Mouse (Mus musculus): ENCODE results near the gene Mrpl11. TPM values are rescaled to one million over a fixed set of nuclear protein-coding genes. Genes with fewer than 3 reads are reported as not detected.

Gene Mrpl11
- 85.2 and 101 TPM in 2 replicates for polyA plus RNA-seq (2015; fragmentation: Nextera tagmentation; extraction: Ambion mirVana)

DNA sequence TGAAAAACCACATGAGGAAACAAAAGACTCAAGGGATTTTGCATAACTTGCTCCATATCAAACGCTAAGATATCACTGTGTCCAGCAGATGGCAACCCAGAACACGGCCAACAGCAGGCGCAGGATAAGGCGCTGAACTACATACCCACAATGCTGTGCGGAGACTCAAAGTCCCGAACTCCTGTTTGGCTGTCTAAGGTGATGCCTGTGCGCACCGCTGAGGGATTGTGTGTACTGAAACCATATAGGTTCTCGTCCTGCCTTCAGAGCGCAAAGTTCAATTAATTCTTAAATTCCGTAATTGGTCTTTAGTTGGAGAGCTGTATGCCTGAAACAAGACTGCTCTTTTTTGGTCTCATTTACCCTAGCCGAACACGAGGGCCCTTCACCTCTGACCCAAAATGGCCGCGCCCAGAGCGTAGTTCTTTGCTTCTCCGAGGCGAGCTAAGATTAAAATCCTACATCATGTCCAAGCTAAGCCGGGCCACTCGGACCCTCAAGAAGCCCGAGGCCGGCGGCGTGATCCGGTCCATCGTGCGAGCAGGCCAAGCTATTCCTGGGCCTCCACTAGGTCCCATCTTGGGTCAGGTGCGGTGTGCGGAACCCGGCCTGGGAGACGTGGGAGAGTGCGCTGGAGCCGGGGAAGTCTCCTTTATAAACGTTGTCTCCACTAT lies at the start of gene Mrpl11:
Mrpl11 (plus strand) TSS at position 220 of the 674 bp plus-strand sequence.
- peak within 1 kb of the TSS; percentile 91 for H3K9ac ChIP-seq
- ATAC-seq (ENCODE audit: extremely low read depth, insufficient number of reproducible peaks, low FRiP score, low TSS enrichment): peak; percentile 82
- H3K9me3 ChIP-seq: no peaks in the 10 kb centered on the region
- H3K4me3 ChIP-seq: peak within 1 kb of the TSS; percentile 83
- H3K27me3 ChIP-seq (replicated peaks): peaks cover 8% of the 10 kb centered on the region
- under 1% methylated on average over 34 of the region's 34 CpGs for WGBS
- peak within 1 kb of the TSS; percentile 80 for H3K27ac ChIP-seq (replicated peaks)
- peaks cover 33% of the 10 kb centered on the region for H3K36me3 ChIP-seq
- H3K4me2 ChIP-seq: peak within 1 kb of the TSS; percentile 79
- peaks cover 14% of the 10 kb centered on the region for H3K4me1 ChIP-seq

DNA sequence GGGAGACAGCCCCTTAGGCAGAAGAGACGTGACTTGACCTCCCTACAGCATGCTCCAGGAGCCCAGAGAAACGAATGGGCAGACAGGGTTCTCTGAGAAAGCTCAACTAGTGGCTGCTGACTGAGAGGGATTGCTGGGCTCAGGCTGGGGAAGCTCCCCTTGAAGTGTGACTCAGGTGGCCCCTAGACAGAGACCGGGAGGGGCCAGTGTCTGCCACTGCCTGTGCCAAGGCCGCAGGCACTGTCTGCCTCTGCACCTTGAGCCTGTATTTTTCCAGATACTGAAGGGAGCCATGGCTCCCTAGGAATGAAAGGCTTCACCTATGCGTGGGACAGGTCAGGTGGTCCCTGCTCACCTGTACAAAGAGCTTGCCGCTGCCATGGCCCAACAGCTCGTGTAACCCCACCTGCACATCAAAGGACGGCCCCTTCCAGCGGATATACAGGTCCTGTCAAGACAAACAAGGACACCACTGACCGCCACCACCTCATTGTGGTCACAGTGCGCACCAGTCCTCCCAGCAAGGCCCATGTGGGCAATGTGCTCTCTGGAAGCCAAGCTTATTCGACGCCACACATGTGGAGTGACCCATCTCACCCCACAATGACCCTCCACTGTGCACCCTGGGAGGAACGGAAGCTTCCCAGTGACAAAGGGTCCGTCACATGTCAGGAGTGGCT lies 45.9 kb upstream of the Mrpl11 start:
- Histone ChIP-seq H3K9ac (no peak overlapping the region), H3K4me1 (no peaks in the 10 kb centered on the region), H3K27ac (replicated peaks) (no peak overlapping the region), H3K4me3 (no peak overlapping the region), H3K36me3 (peaks cover 100% of the 10 kb centered on the region), H3K27me3 (replicated peaks) (no peaks in the 10 kb centered on the region), H3K4me2 (no peak overlapping the region), H3K9me3 (no peaks in the 10 kb centered on the region)
- ATAC-seq (ENCODE audit: extremely low read depth, insufficient number of reproducible peaks, low FRiP score, low TSS enrichment): no peak
- 89% methylated on average over 15 of the region's 15 CpGs for WGBS

DNA sequence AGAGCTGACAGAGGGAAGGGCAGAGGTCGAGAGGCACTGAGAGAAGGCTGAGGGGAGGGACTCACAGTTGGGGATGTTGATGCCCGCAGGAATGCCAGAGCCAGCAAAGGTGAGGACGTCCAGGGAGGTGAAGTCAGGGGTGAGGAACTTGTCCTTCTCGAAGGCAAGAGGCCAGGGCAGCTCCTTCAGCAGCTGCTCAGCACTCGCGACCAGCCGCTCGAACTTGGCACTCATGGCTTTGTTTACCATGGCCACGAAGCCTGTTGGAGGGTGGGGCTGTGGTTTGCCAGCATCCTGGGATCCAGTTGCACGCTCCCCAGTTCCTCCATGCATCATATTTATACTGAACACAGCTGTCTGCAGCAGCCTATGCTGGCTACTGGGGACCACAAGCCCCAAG lies 45.1 kb upstream of the Mrpl11 start:
- H3K36me3 ChIP-seq: peaks cover 100% of the 10 kb centered on the region
- no peak overlapping the region for H3K9ac ChIP-seq
- H3K9me3 ChIP-seq: no peaks in the 10 kb centered on the region
- H3K4me3 ChIP-seq: no peak overlapping the region
- H3K4me1 ChIP-seq: no peaks in the 10 kb centered on the region
- H3K4me2 ChIP-seq: no peak overlapping the region
- 83% methylated on average over 10 of the region's 10 CpGs for WGBS
- no peak for ATAC-seq (ENCODE audit: extremely low read depth, insufficient number of reproducible peaks, low FRiP score, low TSS enrichment)
- H3K27ac ChIP-seq (replicated peaks): no peak overlapping the region
- H3K27me3 ChIP-seq (replicated peaks): no peaks in the 10 kb centered on the region

DNA sequence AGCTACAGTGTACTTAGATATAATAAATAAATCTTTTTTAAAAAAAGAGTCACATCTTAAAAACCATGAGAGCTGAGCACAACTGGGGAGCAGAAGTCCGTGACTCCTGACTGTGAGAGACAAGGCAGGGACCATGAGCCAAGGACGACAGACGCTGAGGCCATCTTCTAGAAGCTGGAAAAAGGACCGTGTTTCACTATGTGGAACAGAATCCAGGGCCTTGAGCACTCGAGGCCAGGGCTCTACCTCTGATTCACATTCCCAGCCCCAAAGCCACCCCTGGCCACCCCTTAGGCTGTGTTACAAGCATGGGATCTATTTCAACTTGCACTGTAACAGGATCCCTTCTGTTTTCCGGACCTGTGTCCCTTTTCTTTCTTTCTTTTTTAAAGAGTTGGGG lies 42.3 kb upstream of the Mrpl11 start:
- H3K9ac ChIP-seq: no peak overlapping the region
- no peaks in the 10 kb centered on the region for H3K9me3 ChIP-seq
- H3K27ac ChIP-seq (replicated peaks): no peak overlapping the region
- ATAC-seq (ENCODE audit: extremely low read depth, insufficient number of reproducible peaks, low FRiP score, low TSS enrichment): no peak
- no peaks in the 10 kb centered on the region for H3K27me3 ChIP-seq (replicated peaks)
- H3K4me2 ChIP-seq: no peak overlapping the region
- WGBS: 80% methylated on average over 6 of the region's 6 CpGs
- H3K4me3 ChIP-seq: no peak overlapping the region
- H3K36me3 ChIP-seq: peaks cover 100% of the 10 kb centered on the region
- H3K4me1 ChIP-seq: no peaks in the 10 kb centered on the region

DNA sequence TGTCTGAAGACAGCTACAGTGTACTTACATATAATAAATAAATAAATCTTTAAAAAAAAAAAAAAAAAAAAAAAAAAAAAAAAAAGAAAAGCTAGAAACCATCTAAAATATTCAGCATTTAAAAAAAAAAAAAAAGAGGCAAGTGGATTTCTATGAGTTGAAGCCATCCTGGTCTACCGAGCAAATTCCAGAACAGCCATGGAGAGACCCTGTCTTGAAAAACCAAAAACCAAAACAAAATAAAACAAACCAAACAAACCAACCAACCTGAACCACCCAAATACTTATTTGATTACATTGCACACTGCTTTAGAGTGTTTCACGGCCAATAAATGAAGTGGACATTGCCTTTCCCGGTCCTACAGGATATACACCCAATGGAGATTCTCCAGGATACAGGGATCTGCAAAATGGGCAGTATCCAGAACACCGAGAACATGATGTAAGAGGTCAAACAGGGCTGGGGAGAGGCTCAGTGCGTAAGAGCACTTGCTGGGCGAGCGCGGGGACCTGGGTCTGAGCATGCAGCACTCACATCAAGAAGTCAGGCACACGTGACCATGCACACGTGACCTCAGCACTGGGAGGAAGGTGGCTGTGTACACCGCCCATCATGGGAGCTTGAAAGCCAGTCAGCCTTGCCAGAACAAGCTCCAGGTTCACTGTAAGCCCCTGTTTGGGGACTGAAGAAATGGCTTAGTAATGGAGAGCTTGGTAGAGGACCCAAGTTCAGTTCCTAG lies 36.7 kb upstream of the Mrpl11 start:
- Histone ChIP-seq H3K36me3 (peaks cover 62% of the 10 kb centered on the region), H3K9ac (no peak overlapping the region), H3K4me1 (peaks cover 20% of the 10 kb centered on the region), H3K4me3 (no peak overlapping the region), H3K9me3 (no peaks in the 10 kb centered on the region), H3K27me3 (replicated peaks) (no peaks in the 10 kb centered on the region), H3K4me2 (no peak overlapping the region), H3K27ac (replicated peaks) (no peak overlapping the region)
- ATAC-seq (ENCODE audit: extremely low read depth, insufficient number of reproducible peaks, low FRiP score, low TSS enrichment): no peak
- 92% methylated on average over 11 of the region's 11 CpGs for WGBS

DNA sequence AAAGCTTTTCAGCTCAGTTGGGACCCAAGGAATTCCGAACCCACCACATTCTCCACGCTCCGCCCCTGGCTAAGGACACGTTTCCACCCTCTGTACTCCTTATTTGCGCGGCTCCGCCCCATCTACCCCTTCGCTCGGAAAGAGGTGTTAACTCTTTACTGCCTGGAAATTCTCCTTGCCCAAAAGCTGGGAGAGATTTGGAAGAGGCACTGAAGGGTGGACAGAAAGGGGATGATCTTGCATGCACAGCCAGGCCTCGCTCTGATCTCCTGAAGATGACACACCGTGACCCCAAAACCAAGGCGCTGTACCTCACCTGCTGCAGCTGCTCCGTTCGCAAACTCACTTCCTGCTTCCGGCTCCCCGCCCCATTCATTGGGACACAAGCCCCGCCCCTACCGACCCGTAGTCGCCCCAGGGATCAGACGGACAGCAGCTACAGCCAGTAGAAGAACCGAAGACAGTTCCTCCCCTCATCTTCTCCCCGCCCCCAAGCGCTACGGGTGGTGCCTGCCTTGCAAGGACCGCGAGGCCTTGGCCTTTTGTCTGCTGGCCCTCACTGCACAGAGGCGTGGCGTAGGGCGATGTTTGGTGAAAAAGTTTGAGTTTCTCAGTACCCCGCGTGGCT lies 33.9 kb upstream of the Mrpl11 start, which contains the start of gene Dpp3:
Dpp3 (minus strand) TSS at position 384 of the 628 bp plus-strand sequence.
- Histone ChIP-seq H3K27ac (replicated peaks) (peak within 1 kb of the TSS; percentile 20; the same call in 1 of the 2 replicates), H3K9me3 (no peaks in the 10 kb centered on the region), H3K36me3 (peaks cover 35% of the 10 kb centered on the region), H3K4me3 (peak within 1 kb of the TSS; percentile 74), H3K4me1 (peaks cover 20% of the 10 kb centered on the region), H3K27me3 (replicated peaks) (peaks cover 9% of the 10 kb centered on the region; the same call in 1 of the 2 replicates), H3K4me2 (peak within 1 kb of the TSS; percentile 72), H3K9ac (peak within 1 kb of the TSS; percentile 83)
- ATAC-seq (ENCODE audit: extremely low read depth, insufficient number of reproducible peaks, low FRiP score, low TSS enrichment): peak; percentile 96
- WGBS: 1% methylated on average over 32 of the region's 32 CpGs

DNA sequence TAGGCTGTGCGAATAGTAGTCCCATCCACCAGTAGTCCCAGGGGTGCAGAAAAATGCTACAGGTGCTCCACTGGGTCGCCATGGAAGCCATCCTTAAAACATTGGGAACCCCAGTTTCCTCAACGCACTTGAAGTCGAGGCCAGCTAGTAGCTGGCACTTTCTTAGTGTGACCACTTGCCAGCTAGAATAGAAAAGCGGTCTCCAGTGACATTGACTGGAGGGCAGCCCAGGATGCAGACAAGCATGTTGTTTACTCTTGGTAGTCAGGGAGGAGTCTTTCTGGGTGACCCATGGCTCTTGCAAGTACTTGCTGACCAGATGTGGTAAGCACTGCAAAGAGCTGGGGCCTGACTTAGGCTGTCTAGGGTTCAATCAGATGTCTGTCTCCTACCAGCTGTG lies 33.2 kb upstream of the Mrpl11 start:
- H3K9ac ChIP-seq: peak overlapping the region; percentile 83
- ATAC-seq (ENCODE audit: extremely low read depth, insufficient number of reproducible peaks, low FRiP score, low TSS enrichment): no peak
- H3K27ac ChIP-seq (replicated peaks): peak overlapping the region; percentile 20; the same call in 1 of the 2 replicates
- peaks cover 9% of the 10 kb centered on the region; the same call in 1 of the 2 replicates for H3K27me3 ChIP-seq (replicated peaks)
- H3K4me3 ChIP-seq: peak overlapping the region; percentile 74
- 67% methylated on average over 5 of the region's 5 CpGs for WGBS
- no peaks in the 10 kb centered on the region for H3K9me3 ChIP-seq
- peaks cover 27% of the 10 kb centered on the region for H3K36me3 ChIP-seq
- peaks cover 20% of the 10 kb centered on the region for H3K4me1 ChIP-seq
- H3K4me2 ChIP-seq: peak overlapping the region; percentile 72

DNA sequence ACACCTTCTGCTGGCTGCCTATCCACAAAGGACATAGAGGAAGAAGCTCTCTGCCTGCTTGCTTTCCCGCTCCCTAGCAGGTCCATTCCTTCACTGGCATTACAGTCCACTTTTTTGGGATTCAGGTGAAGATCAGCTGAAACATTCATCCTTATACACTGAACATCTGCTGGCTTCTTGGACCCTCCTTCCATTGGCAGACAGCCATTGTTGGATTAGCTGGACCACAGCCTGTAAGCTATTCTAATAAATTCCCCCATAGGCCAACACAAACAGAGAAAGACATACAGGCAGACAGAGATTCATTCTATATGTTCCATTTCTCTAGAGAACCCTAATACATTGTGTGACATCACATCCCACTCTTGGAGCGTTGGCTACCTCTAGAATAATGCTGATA lies 25.1 kb upstream of the Mrpl11 start:
- ATAC-seq (ENCODE audit: extremely low read depth, insufficient number of reproducible peaks, low FRiP score, low TSS enrichment): no peak

DNA sequence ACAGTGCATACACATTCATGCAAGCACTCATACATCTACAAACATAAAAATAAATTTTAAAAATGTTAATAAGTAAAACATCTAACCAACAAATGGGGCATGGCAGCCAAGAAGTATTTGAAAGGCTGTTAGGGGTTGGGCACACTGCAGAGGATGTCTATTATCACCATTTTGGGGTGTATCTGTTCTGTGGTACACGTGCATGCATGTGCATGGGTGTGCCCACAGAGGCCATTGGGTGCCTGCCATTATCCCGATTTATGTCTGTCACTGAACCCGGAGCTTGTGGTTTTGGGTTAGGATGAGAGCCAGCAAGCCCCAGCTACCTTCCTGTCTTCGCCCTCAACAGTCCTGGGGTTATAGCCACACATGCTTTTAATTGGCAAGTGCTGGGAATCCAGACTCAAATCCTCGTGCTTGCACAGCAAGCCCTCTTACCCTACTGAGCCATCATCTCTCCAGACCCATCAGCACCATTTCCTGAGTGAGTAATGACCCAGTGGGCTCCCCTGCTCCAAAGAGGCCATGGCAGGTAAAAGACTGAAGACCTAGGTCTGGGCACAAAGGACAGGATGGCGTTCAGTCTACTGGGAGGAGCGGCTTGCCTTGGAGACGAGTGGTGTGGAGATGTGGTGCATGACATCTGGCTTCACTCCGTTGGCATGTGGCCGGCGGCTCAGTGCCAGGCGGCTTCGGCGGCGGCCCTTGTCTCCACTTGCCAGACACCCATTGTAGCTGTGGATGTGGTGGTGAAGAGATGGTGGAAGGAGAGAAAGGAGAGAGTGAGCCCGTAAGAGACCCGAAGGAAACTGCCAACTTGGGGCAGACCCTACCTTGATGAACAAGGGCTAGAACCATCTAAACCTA lies 24.3 kb upstream of the Mrpl11 start:
- H3K27ac ChIP-seq (replicated peaks): no peak overlapping the region
- no peak overlapping the region for H3K4me2 ChIP-seq
- no peak overlapping the region for H3K9ac ChIP-seq
- H3K4me3 ChIP-seq: no peak overlapping the region
- 76% methylated on average over 17 of the region's 17 CpGs for WGBS
- ATAC-seq (ENCODE audit: extremely low read depth, insufficient number of reproducible peaks, low FRiP score, low TSS enrichment): no peak
- no peaks in the 10 kb centered on the region for H3K36me3 ChIP-seq
- no peaks in the 10 kb centered on the region for H3K9me3 ChIP-seq
- H3K4me1 ChIP-seq: peaks cover 5% of the 10 kb centered on the region
- peaks cover 39% of the 10 kb centered on the region for H3K27me3 ChIP-seq (replicated peaks)

More for the DNA sequence above, 25.1 kb upstream of the Mrpl11 start:
- peaks cover 38% of the 10 kb centered on the region for H3K27me3 ChIP-seq (replicated peaks)
- no peak overlapping the region for H3K27ac ChIP-seq (replicated peaks)
- H3K4me3 ChIP-seq: no peak overlapping the region
- no peak overlapping the region for H3K9ac ChIP-seq
- 64% methylated on average over 2 of the region's 2 CpGs for WGBS
- H3K4me2 ChIP-seq: no peak overlapping the region
- no peaks in the 10 kb centered on the region for H3K36me3 ChIP-seq
- no peaks in the 10 kb centered on the region for H3K4me1 ChIP-seq
- no peaks in the 10 kb centered on the region for H3K9me3 ChIP-seq

DNA sequence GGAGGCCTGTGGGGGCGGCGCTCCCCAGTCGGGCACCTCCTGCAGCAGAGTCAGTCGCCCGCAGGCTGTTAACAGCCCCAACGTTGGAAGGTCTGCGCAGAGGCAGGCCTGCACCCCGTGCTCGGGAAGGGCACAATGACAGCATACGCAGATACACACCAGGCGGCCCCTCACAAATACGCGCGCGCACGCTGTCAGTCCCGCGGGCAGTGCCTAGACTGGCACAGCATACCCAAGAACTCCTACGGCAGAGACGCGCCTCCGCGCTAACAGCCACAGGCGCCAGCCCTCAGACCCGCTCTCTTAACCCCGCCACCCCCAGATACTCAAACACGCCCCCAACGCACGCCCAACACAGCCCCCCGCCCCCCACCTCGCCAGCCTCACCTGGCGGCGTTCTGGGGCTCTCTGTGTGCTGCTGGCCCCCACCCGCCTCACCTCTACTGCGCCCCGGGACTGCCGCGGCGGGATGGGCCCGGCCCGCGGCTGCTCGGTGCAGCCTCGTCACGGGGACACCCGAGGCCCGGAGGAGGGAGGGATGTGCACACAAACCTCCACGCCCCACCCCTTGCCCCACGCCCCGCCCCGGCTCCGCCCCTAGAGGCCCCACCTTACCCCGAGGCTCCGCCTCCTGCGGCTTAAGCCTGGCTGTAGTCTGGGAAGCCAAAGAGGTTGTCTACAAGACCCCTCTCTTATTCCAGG lies 19.2 kb upstream of the Mrpl11 start, which contains the start of gene Peli3:
Peli3 (minus strand) TSS at position 577 of the 702 bp plus-strand sequence.
- Histone ChIP-seq H3K4me1 (peaks cover 11% of the 10 kb centered on the region), H3K4me3 (peak within 1 kb of the TSS; percentile 61), H3K9ac (peak within 1 kb of the TSS; percentile 76), H3K4me2 (peak within 1 kb of the TSS; percentile 83), H3K9me3 (no peaks in the 10 kb centered on the region), H3K27me3 (replicated peaks) (peaks cover 50% of the 10 kb centered on the region), H3K27ac (replicated peaks) (no peak within 1 kb of the TSS), H3K36me3 (no peaks in the 10 kb centered on the region)
- ATAC-seq (ENCODE audit: extremely low read depth, insufficient number of reproducible peaks, low FRiP score, low TSS enrichment): peak; percentile 94
- under 1% methylated on average over 55 of the region's 55 CpGs for WGBS

Measured in heart, embryonic 13.5 days (tissue).